Comparison of ENCODE assay signal across 18 mouse cellular contexts in genomic region chr6:125656921-125657320, GRCm38 (mm10). TPM values are rescaled to one million over a fixed set of nuclear protein-coding genes. Genes with fewer than 3 reads are reported as not detected.
A peak's percentile ranks its signal among the peaks of the same experiment; 100 is the strongest.
DNase-seq lines count a peak whose midpoint lies in the region; ATAC-seq lines count a peak whose summit lies in the region.
"Had no signal": no experiment of that assay in that cellular context is flagged by ENCODE, and none has a peak within 500 bp of the region (broad histone marks: within the 10 kb centered on the region; RNA-seq: fewer than 3 reads in every experiment).

No protein-coding gene starts in this region.

- DNase-seq in cerebellum, postnatal 4 days (ENCODE audit: low spot score in 2 of 2) = no peak
- peak; percentile 16 for DNase-seq in cerebellum, adult 11-12 months
- peak; percentile 18 for DNase-seq in cerebellum, adult 9-10 months
- peak; percentile 67 to 79 for DNase-seq in cerebellum, postnatal 25 days
- no peak for DNase-seq in right cerebral cortex, postnatal 14 days
- DNase-seq in T-cell, adult 2 months (ENCODE audit: low spot score) = no peak
- no peak for DNase-seq in gastrocnemius, postnatal 36 days
- DNase-seq: adrenal gland, postnatal 10 days; B cell, adult 2 months; forebrain, postnatal 0 days; gastrocnemius, postnatal 14 days; heart, adult 11 months; heart, postnatal 36 days had no signal

- intact Hi-C loops in gastrocnemius, postnatal 36 days (cut with DNase I) = no loop called here

- ATAC-seq in cerebellum, adult (ENCODE audit: insufficient number of reproducible peaks, low FRiP score, low TSS enrichment) = peak; percentile 43; the same call in 1 of the 2 replicates
- ATAC-seq: CD4-positive, CD25-positive, alpha-beta regulatory T cell, adult 4 months; forebrain, embryonic 13.5 days; forebrain, postnatal 0 days; intestine, embryonic 16.5 days had no signal

RNA-seq across cellular contexts. Expression of gene Ano2, which starts 33.3 kb away (rescaled TPM):
- total RNA-seq in gastrocnemius, postnatal 36 days (2021) = not detected
- total RNA-seq: gastrocnemius, adult 18-20 months; heart, postnatal 36 days had no signal

Comparison
In these comparisons a context has a peak if more than half of its experiments do, and no peak if none do; other contexts are left out.
1. DNase-seq: peak in cerebellum, adult 11-12 months (single experiment), cerebellum, adult 9-10 months (single experiment) and cerebellum, postnatal 25 days (2 of 2); none in cerebellum, postnatal 4 days (0 of 2), right cerebral cortex, postnatal 14 days (single experiment), T-cell, adult 2 months (single experiment) and gastrocnemius, postnatal 36 days (0 of 2).